Mouse (Mus musculus) stomach, embryonic 14.5 days (tissue): ENCODE measurements around the gene Ccdc93. TPM values are rescaled to one million over a fixed set of nuclear protein-coding genes. Genes with fewer than 3 reads are reported as not detected.

Source experiments
- ATAC-seq: fragments of 200-750 bp; cut with Nextera tagmentation; 2 replicates; pipeline ENCODE4 v1.8.0; 2017; ENCODE audit warnings: low read depth, moderate TSS enrichment; ENCODE audit not compliant: insufficient number of reproducible peaks, insufficient read depth, low FRiP score
- H3K27ac ChIP-seq: fragments of 300-500 bp; sonication (generic); 2 replicates; pipeline ENCODE4 v1.5.1; 2014; ENCODE audit warnings: mild to moderate bottlenecking, low read length, moderate library complexity, mixed read lengths
- H3K27me3 ChIP-seq: fragments of 300-500 bp; sonication (generic); 2 replicates; pipeline ENCODE4 v1.6.1; 2014; ENCODE audit warnings: low read length, control low read depth, mixed read lengths; ENCODE audit not compliant: control insufficient read depth, insufficient read depth
- H3K36me3 ChIP-seq: fragments of 300-500 bp; sonication (generic); 2 replicates; pipeline ENCODE4 v1.6.1; 2014; ENCODE audit warnings: mild to moderate bottlenecking, control low read depth, low read length, moderate library complexity, mixed read lengths; ENCODE audit not compliant: control insufficient read depth, insufficient read depth
- H3K4me1 ChIP-seq: fragments of 300-500 bp; sonication (generic); 2 replicates; pipeline ENCODE4 v1.6.1; 2014; ENCODE audit warnings: low read length, control low read depth, mixed read lengths; ENCODE audit not compliant: control insufficient read depth, insufficient read depth
- H3K4me2 ChIP-seq: fragments of 300-500 bp; sonication (generic); replicated peaks from 2 replicates; pipeline ENCODE4 v1.6.1; 2014; ENCODE audit warnings: low read depth, low read length, control low read depth
- H3K4me3 ChIP-seq: fragments of 300-500 bp; sonication (generic); 2 replicates; pipeline ENCODE4 v1.5.1; 2014; ENCODE audit warnings: low read depth, low read length, control low read depth
- H3K9ac ChIP-seq: fragments of 300-500 bp; sonication (generic); replicated peaks from 2 replicates; pipeline ENCODE4 v1.6.1; 2014; ENCODE audit warnings: low read depth, mild to moderate bottlenecking, control low read depth, low read length, moderate library complexity, mixed read lengths
- H3K9me3 ChIP-seq: fragments of 300-500 bp; sonication (generic); 2 replicates; pipeline ENCODE4 v1.6.1; 2016; ENCODE audit warnings: low read depth, low read length, control low read depth; ENCODE audit not compliant: control insufficient read depth
- WGBS: fragments of 180-500 bp; shearing (Covaris S2); extraction: QIAGEN DNeasy Blood & Tissue Kit; methylation state at CpG from one replicate; pipeline ENCODE4 v1.1.7; 2014; 5-methylcytosine and 5-hydroxymethylcytosine counted together
- polyA plus RNA-seq: library from polyadenylated mRNA; unstranded; fragments of >200 nt; fragmentation: Nextera tagmentation; extraction: Ambion mirVana; gene quantifications from 2 replicates; pipeline ENCODE4 v1.2.1, GENCODE M21; 2014

The Ccdc93 gene
- polyA plus RNA-seq = 12.0 and 14.0 TPM in 2 replicates

- H3K36me3 ChIP-seq = no peaks in the 10 kb centered on the region; the same call in 1 of the 2 replicates
- no peaks in the 10 kb centered on the region for H3K27me3 ChIP-seq
- peak within 1 kb of the TSS; percentile 96 for H3K4me2 ChIP-seq
- under 1% methylated on average over 47 of the region's 47 CpGs for WGBS
- H3K9ac ChIP-seq = peak within 1 kb of the TSS; percentile 81
- no peak within 1 kb of the TSS for H3K27ac ChIP-seq
- peak; percentile 95 for ATAC-seq
- H3K4me1 ChIP-seq = 0 out of 2 replicates have a peak, but pooled peaks cover 4% of the 10 kb centered on the region
- no peaks in the 10 kb centered on the region for H3K9me3 ChIP-seq
- peak within 1 kb of the TSS; percentile 85 for H3K4me3 ChIP-seq
Observed at GRCm38 (mm10) chr1:121430938-121431928, at the start of gene Ccdc93. TSS of gene Ccdc93 (plus strand) at chr1:121431049.

GRCm38 (mm10) chr1:121381562-121381961 is 49.3 kb upstream of the Ccdc93 start:
- WGBS = 88% methylated on average over 3 of the region's 3 CpGs
- Histone ChIP-seq H3K4me3 (no peak overlapping the region), H3K27ac (no peak overlapping the region), H3K27me3 (no peaks in the 10 kb centered on the region), H3K4me1 (no peaks in the 10 kb centered on the region), H3K36me3 (no peaks in the 10 kb centered on the region), H3K9me3 (no peaks in the 10 kb centered on the region), H3K4me2 (no peak overlapping the region), H3K9ac (no peak overlapping the region)
- no peak for ATAC-seq

- Histone ChIP-seq H3K9ac (no peak overlapping the region), H3K27me3 (no peaks in the 10 kb centered on the region), H3K27ac (no peak overlapping the region), H3K9me3 (no peaks in the 10 kb centered on the region), H3K36me3 (no peaks in the 10 kb centered on the region), H3K4me1 (no peaks in the 10 kb centered on the region), H3K4me3 (no peak overlapping the region), H3K4me2 (no peak overlapping the region)
- 26% methylated on average over 6 of the region's 6 CpGs for WGBS
- no peak for ATAC-seq
Observed at GRCm38 (mm10) chr1:121388312-121388711, 42.5 kb upstream of the Ccdc93 start.

GRCm38 (mm10) chr1:121388732-121389131 is 42.1 kb upstream of the Ccdc93 start:
- no peak for ATAC-seq
- WGBS = 41% methylated on average over 7 of the region's 7 CpGs
- H3K4me2 ChIP-seq = no peak overlapping the region
- no peak overlapping the region for H3K9ac ChIP-seq
- H3K27me3 ChIP-seq = no peaks in the 10 kb centered on the region
- H3K9me3 ChIP-seq = no peaks in the 10 kb centered on the region
- H3K27ac ChIP-seq = no peak overlapping the region
- H3K4me1 ChIP-seq = no peaks in the 10 kb centered on the region
- H3K36me3 ChIP-seq = no peaks in the 10 kb centered on the region
- no peak overlapping the region for H3K4me3 ChIP-seq

GRCm38 (mm10) chr1:121389574-121389973 is 41.3 kb upstream of the Ccdc93 start:
- no peaks in the 10 kb centered on the region for H3K9me3 ChIP-seq
- no peak overlapping the region for H3K9ac ChIP-seq
- no peak overlapping the region for H3K4me2 ChIP-seq
- no peaks in the 10 kb centered on the region for H3K27me3 ChIP-seq
- no peaks in the 10 kb centered on the region for H3K36me3 ChIP-seq
- no peak overlapping the region for H3K4me3 ChIP-seq
- H3K4me1 ChIP-seq = 0 out of 2 replicates have a peak, but pooled peaks cover under 1% of the 10 kb centered on the region
- no peak overlapping the region for H3K27ac ChIP-seq
- whole genome bisulfite sequencing = 85% methylated on average over 12 of the region's 12 CpGs
- no peak for ATAC-seq

GRCm38 (mm10) chr1:121390003-121390402 is 40.8 kb upstream of the Ccdc93 start:
- Histone ChIP-seq H3K9me3 (no peaks in the 10 kb centered on the region), H3K4me1 (0 out of 2 replicates have a peak, but pooled peaks cover 5% of the 10 kb centered on the region), H3K27ac (no peak overlapping the region), H3K27me3 (no peaks in the 10 kb centered on the region), H3K9ac (no peak overlapping the region), H3K36me3 (no peaks in the 10 kb centered on the region), H3K4me2 (no peak overlapping the region), H3K4me3 (no peak overlapping the region)
- no peak for ATAC-seq
- 92% methylated on average over 5 of the region's 5 CpGs for WGBS

GRCm38 (mm10) chr1:121390421-121390820 is 40.4 kb upstream of the Ccdc93 start:
- no peak overlapping the region for H3K9ac ChIP-seq
- H3K4me3 ChIP-seq = no peak overlapping the region
- 63% methylated on average over 13 of the region's 13 CpGs for WGBS
- H3K4me2 ChIP-seq = no peak overlapping the region
- no peak for ATAC-seq
- H3K27ac ChIP-seq = no peak overlapping the region
- H3K36me3 ChIP-seq = no peaks in the 10 kb centered on the region
- H3K9me3 ChIP-seq = no peaks in the 10 kb centered on the region
- 0 out of 2 replicates have a peak, but pooled peaks cover 5% of the 10 kb centered on the region for H3K4me1 ChIP-seq
- no peaks in the 10 kb centered on the region for H3K27me3 ChIP-seq

GRCm38 (mm10) chr1:121390855-121391254 is 40.0 kb upstream of the Ccdc93 start:
- Histone ChIP-seq H3K9me3 (no peaks in the 10 kb centered on the region), H3K9ac (no peak overlapping the region), H3K4me2 (no peak overlapping the region), H3K4me1 (0 out of 2 replicates have a peak, but pooled peaks cover 5% of the 10 kb centered on the region), H3K4me3 (no peak overlapping the region), H3K27ac (no peak overlapping the region), H3K27me3 (no peaks in the 10 kb centered on the region), H3K36me3 (no peaks in the 10 kb centered on the region)
- no peak for ATAC-seq
- WGBS = 63% methylated on average over 8 of the region's 8 CpGs
